Mouse (Mus musculus) embryonic fibroblast, embryonic 13.5 days (primary cell): Measurements from ENCODE around the gene Coro6.

Source experiments
- CTCF ChIP-seq: IDR thresholded peaks from 2 replicates; pipeline ENCODE4 v1.5.1; 2011; ENCODE audit warnings: mild to moderate bottlenecking, control low read depth, low read length, moderate library complexity, borderline replicate concordance; ENCODE audit not compliant: insufficient read depth
- POLR2A ChIP-seq: IDR thresholded peaks from 2 replicates; pipeline ENCODE4 v1.6.1; 2011; ENCODE audit warnings: low read depth, mild to moderate bottlenecking, control low read depth, low read length, moderate library complexity

DNA sequence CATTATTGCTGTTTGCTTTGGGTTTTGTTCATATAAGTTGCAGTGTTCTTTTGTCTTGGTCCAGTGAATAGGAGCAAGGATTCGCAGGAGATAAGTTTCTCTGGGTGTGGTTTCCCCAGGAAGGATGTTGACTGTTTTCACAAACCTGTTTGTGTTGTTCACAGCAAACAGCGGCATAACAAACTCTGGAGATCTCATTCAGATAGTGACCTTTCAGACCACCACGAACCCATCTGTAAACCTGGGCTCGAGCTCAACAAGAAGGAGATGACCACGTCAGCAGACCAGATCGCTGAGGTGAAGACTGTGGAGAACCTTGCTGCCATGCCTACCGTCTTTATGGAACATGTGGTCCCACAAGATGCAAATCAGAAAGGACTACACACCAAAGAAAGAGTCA is 13.0 kb upstream of the Coro6 start:
- no peak for TF ChIP-seq CTCF
- TF ChIP-seq POLR2A: no peak
